Mouse (Mus musculus): ENCODE data around the gene Olfr837.
"Not testable (repeated sequence)": the region's sequence is repeated elsewhere in the genome, so short reads cannot be mapped to it uniquely, and the experiment has no call there.

Olfr837 gene

GRCm38 (mm10) chr9:19136017-19136416, at the start of gene Olfr837:
Gene Olfr837 (plus strand): TSS chr9:19136317.
- in situ Hi-C loops (cut with MboI; ENCODE audit: low sequenced_read_pairs), result no loop called here

GRCm38 (mm10) chr9:19092889-19093753, 43.0 kb upstream of the Olfr837 start:
- in situ Hi-C loops (cut with MboI; ENCODE audit: low sequenced_read_pairs), result not testable (repeated sequence)

- in situ Hi-C loops (cut with MboI; ENCODE audit: low sequenced_read_pairs), result no loop called here
These were observed 38.8 kb upstream of the Olfr837 start for GRCm38 (mm10) chr9:19097286-19097685.

GRCm38 (mm10) chr9:19120082-19120481, 16.0 kb upstream of the Olfr837 start, which contains the start of gene Olfr836:
Gene Olfr836 (plus strand): TSS chr9:19120382.
- in situ Hi-C loops (cut with MboI; ENCODE audit: low sequenced_read_pairs), result no loop called here

- in situ Hi-C loops (cut with MboI; ENCODE audit: low sequenced_read_pairs), result no loop called here
These were observed 41.1 kb downstream of the Olfr837 start, which contains the start of gene Olfr839-ps1 for GRCm38 (mm10) chr9:19177212-19177611. Gene Olfr839-ps1 (minus strand): TSS chr9:19177312.

All from CH12F3 (cell line).